Mouse (Mus musculus) cerebellum, adult 11 months (tissue): ENCODE results near the gene Slc6a5.
A peak's percentile ranks its signal among the peaks of the same experiment; 100 is the strongest.
"Not testable (repeated sequence)": the region's sequence is repeated elsewhere in the genome, so short reads cannot be mapped to it uniquely, and the experiment has no call there.

Source experiments
- DNase-seq: peaks from one replicate; pipeline ENCODE4 v3.0.0; 2022

Gene Slc6a5

DNA sequence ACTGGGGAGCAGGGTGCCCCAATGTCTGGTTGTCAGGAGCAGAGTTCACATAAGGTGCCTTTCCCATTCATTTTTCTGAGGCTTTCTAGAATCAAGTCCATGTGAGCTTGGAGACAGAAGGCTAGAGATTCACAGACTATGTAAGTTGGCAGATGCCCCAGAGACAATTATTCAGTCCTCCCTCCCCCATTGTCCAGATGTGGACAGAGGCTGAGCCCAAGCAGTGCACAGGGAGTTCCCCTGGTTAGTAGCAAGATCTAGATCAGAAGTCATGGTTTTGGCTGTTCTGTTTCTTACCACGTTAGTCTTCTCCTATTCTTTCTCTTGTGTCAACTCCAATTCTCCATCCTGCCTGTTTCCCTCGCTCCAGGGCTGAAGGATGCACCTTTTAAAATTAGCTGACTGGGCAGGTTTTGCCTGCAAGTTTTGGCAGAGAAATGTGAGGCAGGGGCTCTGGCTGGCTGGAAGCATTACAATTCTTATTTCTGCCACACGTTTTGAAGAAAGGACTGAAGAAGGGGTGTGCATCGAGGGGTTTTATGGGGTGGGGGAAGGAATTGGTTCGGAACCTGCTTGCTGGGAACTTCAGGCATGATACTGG, 3.9 kb downstream of the Slc6a5 start:
- no peak for DNase-seq

DNA sequence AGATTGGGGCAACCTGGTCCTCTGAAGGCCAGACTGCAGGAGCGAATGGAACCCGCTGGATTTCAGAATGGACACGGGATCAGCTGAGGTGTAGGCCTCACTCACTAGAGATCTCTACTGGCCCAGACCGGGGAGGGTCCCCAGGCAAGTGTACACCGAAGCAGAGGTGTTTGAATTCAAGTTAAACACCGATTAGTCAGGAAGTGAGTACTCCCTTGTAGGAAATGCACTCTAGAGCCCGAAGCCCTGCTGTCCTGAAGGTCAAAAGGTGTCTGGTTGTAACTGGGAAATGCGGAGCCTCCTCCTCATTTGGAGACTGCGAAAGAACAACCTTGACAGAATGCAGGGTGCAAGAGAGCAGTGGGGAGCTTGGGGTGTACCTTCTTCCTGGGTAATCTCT, 5.0 kb downstream of the Slc6a5 start:
- no peak for DNase-seq

DNA sequence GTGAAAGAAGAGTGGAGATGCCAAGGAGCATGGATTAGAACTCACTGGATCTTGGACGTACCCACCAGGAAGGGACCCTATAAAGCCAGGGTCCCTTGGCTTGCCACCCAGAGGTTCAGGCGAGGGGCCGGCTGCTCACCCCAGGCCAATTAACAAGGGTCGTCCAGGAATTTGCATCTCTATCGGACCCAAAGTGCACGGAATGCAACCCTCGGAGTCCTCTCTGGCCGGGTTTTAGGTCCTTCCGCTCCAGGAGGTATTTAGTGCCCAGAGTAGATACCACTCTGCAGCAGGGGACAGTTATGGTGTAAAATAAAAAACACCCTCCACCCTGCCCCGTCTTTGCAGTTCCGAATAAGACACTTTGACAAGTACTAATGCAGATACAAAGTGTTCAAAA, 5.5 kb downstream of the Slc6a5 start:
- DNase-seq: no peak

- DNase-seq: no peak
Observed at GRCm38 (mm10) chr7:49919494-49919893, 9.5 kb downstream of the Slc6a5 start.

- DNase-seq: no peak
Observed at GRCm38 (mm10) chr7:49920751-49921150, 10.8 kb downstream of the Slc6a5 start.

DNA sequence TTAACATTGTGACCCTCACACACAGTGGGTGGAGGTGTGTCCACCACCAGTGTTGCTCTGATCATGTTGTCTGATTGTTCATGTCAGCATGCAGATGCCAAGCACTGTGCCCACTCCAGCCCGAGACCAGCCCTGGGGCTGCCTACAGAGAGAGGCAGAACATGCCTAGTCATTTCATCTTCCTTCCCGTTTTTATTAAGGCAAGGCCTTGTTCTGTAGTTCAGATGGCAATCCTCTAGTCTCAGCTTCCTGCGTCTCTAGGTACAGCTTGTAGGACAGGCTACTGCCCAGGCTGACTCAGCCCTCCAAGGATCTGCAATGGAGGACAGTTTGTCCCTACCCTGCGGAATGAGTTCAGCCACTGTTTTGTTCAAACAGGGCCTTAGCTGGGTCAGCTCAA, 13.0 kb downstream of the Slc6a5 start:
- DNase-seq: no peak

GRCm38 (mm10) chr7:49923376-49923775, 13.4 kb downstream of the Slc6a5 start:
- DNase-seq: peak; percentile 64

DNA sequence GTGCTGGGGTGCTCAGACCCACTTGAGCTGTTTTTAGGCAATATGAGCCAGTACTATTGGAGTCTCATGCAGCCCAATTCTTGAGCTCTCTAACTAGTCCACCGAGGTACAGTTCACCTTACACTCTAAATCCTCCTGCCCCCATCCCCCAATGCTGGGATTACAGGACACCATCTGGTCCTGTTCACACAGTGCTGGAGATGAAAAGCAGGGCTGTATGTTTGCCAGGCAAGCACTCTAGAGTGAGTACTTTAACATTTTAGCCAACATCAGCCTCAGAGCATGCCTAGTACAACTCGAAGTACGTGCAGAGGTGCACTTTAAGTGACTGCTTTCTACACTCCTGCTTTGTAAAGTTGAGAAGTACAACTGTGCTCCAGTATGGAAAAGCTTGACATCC, 18.6 kb downstream of the Slc6a5 start:
- no peak for DNase-seq

GRCm38 (mm10) chr7:49929999-49930398, 20.1 kb downstream of the Slc6a5 start:
- DNase-seq: no peak

- not testable (repeated sequence) for DNase-seq
Observed at GRCm38 (mm10) chr7:49933386-49934115, 23.6 kb downstream of the Slc6a5 start.

DNA sequence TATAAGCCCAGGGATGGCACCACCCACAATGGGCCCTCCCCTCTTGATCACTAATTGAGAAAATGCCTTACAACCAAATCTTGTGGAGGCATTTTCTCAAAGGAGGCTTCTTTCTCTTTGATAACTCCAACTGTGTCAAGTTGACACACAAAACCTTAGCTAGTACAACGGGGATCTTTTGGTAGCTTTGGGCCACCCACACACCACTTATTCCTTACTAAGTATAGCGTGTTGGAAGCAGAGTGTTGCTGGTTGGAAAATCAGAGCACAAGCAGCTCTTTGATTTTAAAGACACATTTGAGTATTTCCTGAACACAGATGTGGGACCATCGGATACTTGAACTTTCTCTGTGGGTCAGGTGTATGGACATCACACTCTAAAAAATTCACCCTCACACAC, 26.9 kb downstream of the Slc6a5 start:
- DNase-seq: no peak

DNA sequence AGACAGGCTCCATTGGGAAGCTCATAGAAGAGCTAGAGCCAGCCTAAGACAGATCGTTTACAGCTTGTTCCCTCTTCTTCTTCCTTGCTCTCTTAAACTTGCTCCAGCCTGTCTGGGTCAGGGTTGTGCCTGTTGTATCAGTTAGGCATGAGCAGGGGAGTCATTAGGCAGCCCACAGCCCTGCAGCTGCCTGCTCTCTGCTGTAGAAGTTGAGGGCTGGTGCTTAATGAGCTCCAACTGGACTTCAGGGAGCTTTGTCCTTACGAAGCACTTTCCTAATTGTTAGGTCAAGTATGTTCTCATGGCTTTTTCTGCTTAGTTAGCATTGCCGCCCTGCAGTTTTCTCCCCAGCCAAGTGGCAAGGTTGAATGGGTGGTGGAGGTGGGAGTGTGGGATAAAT, 32.1 kb downstream of the Slc6a5 start:
- DNase-seq: no peak

DNA sequence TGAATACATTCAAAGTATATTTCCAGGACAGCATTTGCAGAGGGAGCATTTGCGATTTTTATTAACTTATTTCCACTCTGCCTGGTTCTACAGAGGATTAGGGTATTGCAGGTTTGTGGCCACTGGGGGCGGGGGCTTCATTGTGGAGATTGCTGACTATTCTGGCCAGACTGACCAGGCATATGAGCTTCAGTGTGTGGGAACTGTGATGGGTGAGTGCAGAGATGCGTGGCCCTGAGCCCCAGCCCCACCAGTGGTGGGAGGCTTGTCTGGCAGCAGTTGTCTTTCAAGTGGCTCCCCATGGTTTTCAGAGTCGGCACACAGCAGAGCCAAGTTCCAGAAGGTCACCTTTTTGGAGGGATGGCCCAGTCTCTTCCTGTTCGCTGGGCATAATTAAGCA, 32.5 kb downstream of the Slc6a5 start:
- no peak for DNase-seq

- DNase-seq: no peak
Observed at GRCm38 (mm10) chr7:49946691-49947090, 36.7 kb downstream of the Slc6a5 start.

DNA sequence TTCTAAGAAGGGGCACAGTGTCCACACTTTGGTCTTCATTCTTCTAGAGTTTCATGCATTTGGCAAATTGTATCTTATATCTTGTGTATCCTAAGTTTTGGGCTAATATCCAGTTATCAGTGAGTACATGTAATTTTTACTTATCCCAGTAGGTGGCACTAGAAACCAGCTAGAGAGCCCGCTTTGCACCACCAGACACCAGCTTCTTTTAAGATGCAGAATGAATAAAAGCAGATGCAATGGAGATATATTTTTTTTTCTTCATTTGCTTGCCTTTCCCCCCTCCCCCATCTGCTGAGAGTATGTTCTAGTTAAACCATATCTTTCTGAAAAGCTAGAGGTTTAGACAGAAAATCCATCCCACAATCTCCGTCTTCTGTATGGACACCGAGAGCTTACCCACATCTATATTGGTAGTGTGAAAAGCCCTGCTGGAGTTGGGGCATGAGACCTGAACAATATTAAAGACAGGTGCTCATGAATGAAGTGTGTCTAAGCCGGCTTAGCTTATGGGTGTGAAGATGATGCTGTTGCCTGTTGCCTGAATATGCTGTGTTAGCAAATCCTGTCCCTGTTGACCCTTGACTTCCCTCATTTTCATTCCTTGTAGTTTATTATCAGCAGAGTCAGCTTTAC, 43.7 kb downstream of the Slc6a5 start:
- no peak for DNase-seq

DNA sequence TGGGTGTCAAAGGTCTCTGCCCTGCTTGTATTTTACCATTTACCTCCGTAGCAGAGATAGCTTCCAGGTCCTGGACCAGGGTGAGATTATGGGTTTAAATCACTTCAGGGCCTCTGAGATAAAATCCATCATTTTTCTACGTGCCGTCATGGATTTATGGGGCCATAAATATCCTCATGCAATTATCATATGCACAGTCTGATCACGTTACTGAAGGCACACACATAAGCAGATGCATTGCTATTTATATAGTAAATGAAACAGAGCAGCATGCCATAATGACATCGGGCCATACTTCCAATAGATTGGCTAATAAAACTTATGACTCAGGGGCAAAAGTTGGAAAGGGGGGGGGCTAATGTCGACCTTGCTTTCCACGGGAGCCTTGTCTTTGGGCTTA, 44.9 kb downstream of the Slc6a5 start:
- DNase-seq: no peak

GRCm38 (mm10) chr7:49957142-49957541, 47.2 kb downstream of the Slc6a5 start:
- DNase-seq: no peak

- no peak for DNase-seq
Observed at GRCm38 (mm10) chr7:49963764-49964163, 53.8 kb downstream of the Slc6a5 start.

DNA sequence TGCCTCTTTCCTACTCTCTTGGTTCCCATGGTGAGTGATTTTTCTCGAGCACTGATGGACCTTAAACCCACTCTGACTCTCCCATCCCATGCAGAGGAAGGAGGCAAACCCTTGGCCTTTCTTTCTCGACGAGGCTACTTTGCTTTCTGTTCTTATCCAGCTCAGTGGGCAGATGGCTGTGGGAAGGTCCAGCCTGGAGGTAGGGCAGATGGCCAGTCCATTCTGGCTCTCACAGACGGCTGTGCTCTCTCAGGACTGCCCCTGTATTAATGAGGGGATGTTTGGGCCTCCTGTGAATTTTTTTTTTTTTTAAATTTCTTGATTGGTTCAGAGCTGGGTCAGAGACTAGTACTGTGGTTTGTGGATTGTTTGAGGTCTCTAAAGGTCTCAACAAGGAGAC, 59.6 kb downstream of the Slc6a5 start:
- no peak for DNase-seq

DNA sequence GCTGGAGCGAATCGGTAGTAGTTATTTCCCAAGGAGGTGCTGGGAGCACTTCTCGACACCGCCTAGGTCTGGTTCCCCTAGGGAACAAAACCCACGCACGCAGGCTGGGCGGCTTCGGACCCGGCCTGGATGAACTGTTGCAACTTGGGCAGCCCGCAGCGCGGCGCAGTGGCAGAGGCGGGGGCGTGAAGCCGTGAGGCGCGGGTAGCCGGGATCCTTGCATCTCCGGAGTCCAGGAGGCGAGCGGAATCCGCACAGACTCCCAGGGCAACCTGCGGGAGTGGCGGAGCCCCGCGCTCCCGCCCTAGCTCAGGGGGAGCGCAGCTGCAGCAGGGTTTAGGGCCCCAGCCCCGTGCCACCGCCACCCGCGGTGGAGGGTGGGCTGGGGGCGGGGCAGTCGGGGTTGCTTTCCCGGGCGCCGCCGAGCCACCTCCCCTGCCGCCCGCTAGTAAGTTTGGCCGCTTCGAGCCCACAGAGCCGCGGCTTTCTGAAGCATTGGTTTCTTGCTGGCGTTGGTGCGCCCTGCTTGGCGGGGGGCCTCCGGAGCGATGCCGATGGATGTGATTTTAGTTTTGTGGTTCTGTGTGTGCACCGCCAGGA, 65.0 kb downstream of the Slc6a5 start, which contains the start of gene Nell1:
Gene Nell1 (plus strand): TSS at position 24 of the 600 bp plus-strand sequence.
- no peak for DNase-seq

DNA sequence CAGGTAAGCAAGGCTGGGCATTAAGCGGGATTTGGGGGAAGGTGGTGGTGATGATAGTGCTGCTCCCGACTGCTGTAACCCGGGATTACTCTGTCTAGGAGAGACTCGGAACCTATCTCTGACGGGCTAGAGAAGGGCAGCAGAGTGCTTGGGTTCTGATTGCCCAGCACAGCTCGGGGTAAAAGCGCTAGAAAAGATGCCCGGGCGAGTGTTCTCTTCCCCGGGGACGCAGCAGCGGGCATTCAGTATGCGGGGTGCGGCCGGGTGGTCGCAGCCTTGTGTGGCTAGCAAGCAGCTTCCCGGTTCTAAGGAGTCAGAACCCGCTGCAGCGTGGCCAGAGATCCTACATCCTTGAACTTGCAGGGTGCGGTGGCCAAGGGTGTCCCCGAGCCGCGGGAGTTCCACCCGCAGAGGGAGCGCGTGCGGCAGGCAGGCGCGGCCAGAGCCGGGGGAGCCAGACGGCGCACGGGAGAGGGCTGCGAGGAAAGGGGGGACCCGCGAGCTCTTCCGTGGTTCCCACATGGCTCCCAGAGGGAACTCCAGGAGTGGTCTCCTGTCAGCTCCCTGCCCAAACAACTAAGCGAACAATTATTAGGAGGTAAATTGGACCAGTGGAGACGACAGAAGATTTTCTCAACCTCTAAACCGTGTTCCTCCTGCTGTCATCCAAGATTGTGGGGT, 65.6 kb downstream of the Slc6a5 start:
- no peak for DNase-seq

- DNase-seq: no peak
Observed at GRCm38 (mm10) chr7:49981511-49982227, 71.7 kb downstream of the Slc6a5 start.

- DNase-seq: no peak
Observed at GRCm38 (mm10) chr7:49984698-49985097, 74.8 kb downstream of the Slc6a5 start.
